Mouse (Mus musculus): ENCODE results near the gene Lrmda. TPM values are rescaled to one million over a fixed set of nuclear protein-coding genes. Genes with fewer than 3 reads are reported as not detected.

Lrmda gene
- polyA plus RNA-seq, 1 experiment: 12.9 TPM

GRCm38 (mm10) chr14:22168795-22169568 lies 149.5 kb downstream of the Lrmda start:
- H3K4me3 ChIP-seq (ENCODE audit: insufficient read depth, low read depth, low read length): no peak overlapping the region
- no peak overlapping the region for H3K27ac ChIP-seq (replicated peaks; ENCODE audit: low read depth, low read length)
- H3K4me1 ChIP-seq (ENCODE audit: control insufficient read depth, insufficient read depth, insufficient read length, low read length): no peaks in the 10 kb centered on the region

DNA sequence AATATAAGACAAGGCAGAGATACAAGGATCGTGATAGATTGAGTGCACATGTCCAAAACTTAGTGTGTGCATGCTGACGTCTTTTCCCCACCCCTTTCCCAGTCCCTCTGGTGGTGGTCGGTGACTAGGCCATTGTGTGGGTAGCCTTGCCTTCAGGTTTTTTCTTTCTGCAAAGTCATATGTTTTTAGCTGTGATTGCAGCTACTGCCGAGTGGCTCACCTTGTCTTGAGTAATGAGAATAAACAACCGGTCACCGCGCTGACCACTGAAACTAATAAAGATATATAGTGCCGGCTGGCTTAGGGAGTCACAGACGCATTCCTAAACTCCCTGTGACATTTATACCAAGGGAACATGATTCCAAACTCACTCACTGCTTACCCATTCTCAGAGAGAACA lies 155.2 kb downstream of the Lrmda start:
- no peak overlapping the region for H3K4me3 ChIP-seq (ENCODE audit: insufficient read depth, low read depth, low read length)
- H3K27ac ChIP-seq (replicated peaks; ENCODE audit: low read depth, low read length): no peak overlapping the region
- no peaks in the 10 kb centered on the region for H3K4me1 ChIP-seq (ENCODE audit: control insufficient read depth, insufficient read depth, insufficient read length, low read length)

DNA sequence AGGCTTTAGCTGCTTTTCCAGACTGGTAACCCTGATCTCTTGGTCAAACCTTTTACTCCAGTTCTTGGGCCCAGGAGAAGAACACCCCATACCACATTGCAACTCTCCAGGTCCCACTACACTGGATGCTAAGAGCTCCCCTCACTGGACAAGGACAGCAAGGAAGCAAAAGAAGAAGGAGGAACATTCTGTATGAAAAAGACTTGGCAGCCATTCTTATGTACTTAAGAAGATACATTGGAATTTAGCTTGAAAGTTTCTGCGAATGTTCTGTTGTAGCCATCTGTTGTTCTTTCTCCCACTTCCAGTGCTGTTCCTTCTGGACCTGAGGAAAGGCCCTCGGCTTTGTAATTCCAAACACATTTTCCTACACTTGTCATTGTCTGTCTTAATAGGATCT lies 160.2 kb downstream of the Lrmda start:
- H3K4me3 ChIP-seq (ENCODE audit: insufficient read depth, low read depth, low read length): no peak overlapping the region

GRCm38 (mm10) chr14:22181508-22181907 lies 162.0 kb downstream of the Lrmda start:
- no peaks in the 10 kb centered on the region for H3K4me1 ChIP-seq (ENCODE audit: control insufficient read depth, insufficient read depth, insufficient read length, low read length)
- no peak overlapping the region for H3K27ac ChIP-seq (replicated peaks; ENCODE audit: low read depth, low read length)
- no peak overlapping the region for H3K4me3 ChIP-seq (ENCODE audit: insufficient read depth, low read depth, low read length)

More for the DNA sequence above, 160.2 kb downstream of the Lrmda start:
- no peak overlapping the region for H3K27ac ChIP-seq (replicated peaks; ENCODE audit: low read depth, low read length)
- H3K4me1 ChIP-seq (ENCODE audit: control insufficient read depth, insufficient read depth, insufficient read length, low read length): no peaks in the 10 kb centered on the region

GRCm38 (mm10) chr14:22183195-22183594 lies 163.7 kb downstream of the Lrmda start:
- Histone ChIP-seq H3K27ac (replicated peaks; ENCODE audit: low read depth, low read length) (no peak overlapping the region), H3K4me3 (ENCODE audit: insufficient read depth, low read depth, low read length) (no peak overlapping the region), H3K4me1 (ENCODE audit: control insufficient read depth, insufficient read depth, insufficient read length, low read length) (no peaks in the 10 kb centered on the region)

- H3K4me1 ChIP-seq (ENCODE audit: control insufficient read depth, insufficient read depth, insufficient read length, low read length): no peaks in the 10 kb centered on the region; the same call in 1 of the 2 replicates
- H3K27ac ChIP-seq (replicated peaks; ENCODE audit: low read depth, low read length): no peak overlapping the region
- H3K4me3 ChIP-seq (ENCODE audit: insufficient read depth, low read depth, low read length): no peak overlapping the region
Observed at GRCm38 (mm10) chr14:22185452-22185851, 165.9 kb downstream of the Lrmda start.

GRCm38 (mm10) chr14:22190111-22190510 lies 170.6 kb downstream of the Lrmda start:
- no peak overlapping the region for H3K27ac ChIP-seq (replicated peaks; ENCODE audit: low read depth, low read length)
- no peaks in the 10 kb centered on the region; the same call in 1 of the 2 replicates for H3K4me1 ChIP-seq (ENCODE audit: control insufficient read depth, insufficient read depth, insufficient read length, low read length)
- no peak overlapping the region for H3K4me3 ChIP-seq (ENCODE audit: insufficient read depth, low read depth, low read length)

- no peak overlapping the region for H3K4me3 ChIP-seq (ENCODE audit: insufficient read depth, low read depth, low read length)
- no peak overlapping the region for H3K27ac ChIP-seq (replicated peaks; ENCODE audit: low read depth, low read length)
- no peaks in the 10 kb centered on the region; the same call in 1 of the 2 replicates for H3K4me1 ChIP-seq (ENCODE audit: control insufficient read depth, insufficient read depth, insufficient read length, low read length)
Observed at GRCm38 (mm10) chr14:22192185-22192584, 172.7 kb downstream of the Lrmda start.

DNA sequence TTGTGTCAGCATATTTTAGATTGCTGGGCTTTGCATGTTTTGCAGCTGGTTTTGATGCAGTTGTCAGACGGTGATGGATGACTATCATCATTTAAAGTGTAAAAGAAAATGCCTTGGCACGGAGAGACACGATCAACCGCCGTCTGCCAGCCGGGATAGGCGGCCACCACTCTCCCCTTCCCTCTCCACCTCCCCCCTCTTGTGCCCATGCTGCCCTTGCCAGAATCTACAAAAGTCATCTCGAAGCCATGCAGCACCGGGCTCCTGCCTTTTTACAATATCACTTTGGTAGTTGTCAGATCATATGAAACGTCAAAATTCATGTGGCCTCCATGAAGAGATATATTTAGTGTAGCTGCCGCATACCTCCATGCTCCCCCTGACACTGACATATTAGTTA lies 178.5 kb downstream of the Lrmda start:
- Histone ChIP-seq H3K4me1 (ENCODE audit: control insufficient read depth, insufficient read depth, insufficient read length, low read length) (no peaks in the 10 kb centered on the region), H3K27ac (replicated peaks; ENCODE audit: low read depth, low read length) (no peak overlapping the region), H3K4me3 (ENCODE audit: insufficient read depth, low read depth, low read length) (no peak overlapping the region)

DNA sequence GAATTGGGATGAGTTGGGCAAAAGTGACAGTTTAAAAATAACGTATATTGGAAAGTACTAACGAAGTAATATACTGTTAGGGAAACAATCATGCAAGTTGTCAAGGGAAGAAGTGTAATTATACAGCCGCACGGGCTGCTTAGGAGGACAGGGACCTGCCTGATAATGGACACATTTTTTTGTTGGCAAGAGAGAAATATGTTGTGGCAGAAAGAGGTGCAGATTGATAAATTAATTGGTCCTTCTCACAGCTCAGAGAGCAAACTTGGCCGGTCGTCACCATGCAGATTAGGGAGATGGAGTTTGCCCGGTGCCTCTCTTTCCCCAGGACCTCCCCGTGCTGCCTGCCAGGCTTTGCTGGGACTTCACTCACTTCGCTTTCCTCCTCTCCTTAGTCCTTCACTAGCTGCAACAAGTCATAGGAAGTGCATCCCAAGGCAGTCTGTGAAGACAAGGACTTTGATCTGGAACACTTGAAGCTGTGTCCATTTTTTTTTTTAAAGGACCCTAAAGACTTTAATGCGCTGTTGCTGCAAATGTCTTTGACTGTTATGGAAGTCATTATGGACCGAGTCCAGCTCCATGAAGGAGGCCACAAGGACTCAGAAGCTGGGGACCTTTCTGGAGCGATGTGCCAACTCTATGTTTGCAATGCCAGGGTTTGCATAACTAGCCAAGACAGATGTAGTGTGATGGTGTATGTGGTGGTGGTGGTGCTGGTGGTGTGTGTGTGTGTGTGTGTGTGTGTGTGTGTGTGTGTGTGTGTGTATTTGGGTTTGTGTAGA lies 179.3 kb downstream of the Lrmda start:
- no peaks in the 10 kb centered on the region for H3K4me1 ChIP-seq (ENCODE audit: control insufficient read depth, insufficient read depth, insufficient read length, low read length)
- H3K4me3 ChIP-seq (ENCODE audit: insufficient read depth, low read depth, low read length): no peak overlapping the region
- H3K27ac ChIP-seq (replicated peaks; ENCODE audit: low read depth, low read length): no peak overlapping the region

DNA sequence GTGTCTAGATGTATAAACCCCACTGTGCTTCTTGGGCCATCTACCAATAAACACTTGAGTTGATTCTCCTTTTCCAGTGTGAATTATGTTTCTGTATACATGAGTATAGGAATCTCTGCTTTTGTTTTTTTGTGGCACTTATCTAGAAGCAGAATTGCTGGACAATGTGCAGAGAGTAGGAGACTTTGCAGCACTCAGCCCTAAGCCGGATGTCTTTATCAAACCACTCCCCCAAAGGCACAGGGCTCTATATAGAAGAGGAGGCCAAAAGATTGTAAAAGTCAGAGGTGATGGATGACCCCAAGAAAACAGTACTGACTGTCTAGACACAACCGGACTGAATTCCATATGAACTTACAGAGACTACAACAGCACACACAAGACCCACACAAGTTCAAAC lies 182.2 kb downstream of the Lrmda start:
- no peaks in the 10 kb centered on the region for H3K4me1 ChIP-seq (ENCODE audit: control insufficient read depth, insufficient read depth, insufficient read length, low read length)
- no peak overlapping the region for H3K4me3 ChIP-seq (ENCODE audit: insufficient read depth, low read depth, low read length)
- no peak overlapping the region for H3K27ac ChIP-seq (replicated peaks; ENCODE audit: low read depth, low read length)

DNA sequence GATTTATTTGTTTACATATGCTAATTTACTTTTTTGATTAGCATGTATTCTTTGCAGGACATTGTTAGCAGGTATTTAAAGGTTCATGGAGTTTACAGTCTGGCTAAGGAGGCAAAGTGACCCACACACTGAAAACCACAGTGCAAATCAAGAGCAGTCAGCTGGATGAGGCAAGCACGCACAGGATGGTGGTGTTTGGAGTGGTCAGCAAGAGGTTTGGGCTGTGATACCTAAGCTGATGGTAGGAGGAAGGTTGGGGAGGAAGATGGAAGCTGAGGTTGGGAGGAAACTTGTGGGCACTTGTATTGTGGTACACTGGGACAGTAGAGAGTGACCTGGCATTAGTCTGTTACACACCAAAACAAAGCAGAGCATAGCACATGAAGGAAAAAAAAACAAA lies 191.1 kb downstream of the Lrmda start:
- Histone ChIP-seq H3K4me1 (ENCODE audit: control insufficient read depth, insufficient read depth, insufficient read length, low read length) (peaks cover 3% of the 10 kb centered on the region; the same call in 1 of the 2 replicates), H3K27ac (replicated peaks; ENCODE audit: low read depth, low read length) (no peak overlapping the region), H3K4me3 (ENCODE audit: insufficient read depth, low read depth, low read length) (no peak overlapping the region)

GRCm38 (mm10) chr14:22218183-22218582 lies 198.7 kb downstream of the Lrmda start:
- Histone ChIP-seq H3K4me1 (ENCODE audit: control insufficient read depth, insufficient read depth, insufficient read length, low read length) (peaks cover 3% of the 10 kb centered on the region; the same call in 1 of the 2 replicates), H3K4me3 (ENCODE audit: insufficient read depth, low read depth, low read length) (no peak overlapping the region), H3K27ac (replicated peaks; ENCODE audit: low read depth, low read length) (no peak overlapping the region)

DNA sequence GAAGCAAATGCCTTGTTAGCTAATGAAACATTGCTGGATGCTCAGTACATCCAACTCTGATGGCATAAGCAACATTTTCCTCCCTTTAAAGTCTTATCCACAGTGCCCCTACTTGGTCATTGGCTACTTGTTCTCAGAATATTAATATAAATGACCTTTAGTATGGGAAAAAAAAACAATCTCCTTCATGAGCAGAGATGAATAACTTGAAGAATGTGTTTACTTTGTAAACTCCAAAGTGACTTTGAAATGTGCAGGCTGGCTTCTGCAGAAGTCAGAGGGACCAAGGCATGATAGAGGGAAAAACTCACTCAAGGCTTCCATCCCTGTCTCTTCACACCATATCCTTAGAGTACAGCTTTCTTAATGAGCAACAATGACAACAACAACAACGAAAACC lies 202.5 kb downstream of the Lrmda start:
- Histone ChIP-seq H3K27ac (replicated peaks; ENCODE audit: low read depth, low read length) (no peak overlapping the region), H3K4me3 (ENCODE audit: insufficient read depth, low read depth, low read length) (no peak overlapping the region), H3K4me1 (ENCODE audit: control insufficient read depth, insufficient read depth, insufficient read length, low read length) (no peaks in the 10 kb centered on the region)

GRCm38 (mm10) chr14:22222574-22222973 lies 203.1 kb downstream of the Lrmda start:
- no peak overlapping the region for H3K27ac ChIP-seq (replicated peaks; ENCODE audit: low read depth, low read length)
- no peaks in the 10 kb centered on the region for H3K4me1 ChIP-seq (ENCODE audit: control insufficient read depth, insufficient read depth, insufficient read length, low read length)

DNA sequence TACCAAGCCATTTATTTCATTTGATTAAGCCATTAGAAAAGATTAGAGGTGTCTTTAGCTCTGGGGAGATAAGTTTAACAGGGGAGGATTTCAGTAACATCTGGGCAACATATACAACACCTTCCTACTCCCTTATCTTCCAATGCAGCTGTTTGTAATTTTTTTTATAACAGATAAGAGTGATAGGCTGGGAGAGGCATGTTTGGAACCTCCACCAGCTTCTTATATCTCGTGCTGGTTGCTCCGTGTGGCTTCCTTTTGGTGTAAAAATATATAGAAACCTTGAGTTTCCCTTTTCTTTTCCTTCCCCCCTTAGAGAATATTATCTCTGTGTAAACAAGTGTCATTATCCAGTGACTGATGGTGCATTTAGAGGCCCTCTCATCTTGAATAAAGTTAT lies 206.7 kb downstream of the Lrmda start:
- Histone ChIP-seq H3K4me1 (ENCODE audit: control insufficient read depth, insufficient read depth, insufficient read length, low read length) (no peaks in the 10 kb centered on the region), H3K4me3 (ENCODE audit: insufficient read depth, low read depth, low read length) (no peak overlapping the region), H3K27ac (replicated peaks; ENCODE audit: low read depth, low read length) (no peak overlapping the region)

More at GRCm38 (mm10) chr14:22222574-22222973, 203.1 kb downstream of the Lrmda start:
- no peak overlapping the region for H3K4me3 ChIP-seq (ENCODE audit: insufficient read depth, low read depth, low read length)

Measured in brown adipose tissue, adult 24 weeks (tissue).